Mouse (Mus musculus) layer of hippocampus, postnatal 14 days (tissue): ENCODE data around the gene Inpp5k. TPM values are rescaled to one million over a fixed set of nuclear protein-coding genes. Genes with fewer than 3 reads are reported as not detected.
"Not testable (repeated sequence)": the region's sequence is repeated elsewhere in the genome, so short reads cannot be mapped to it uniquely, and the experiment has no call there.

Experiments used
- DNase-seq, 2 experiments: peaks; one replicate each; pipeline ENCODE4 v3.0.0; 2021 to 2022; ENCODE audit warnings: low spot score in 2 of 2, mixed read lengths in 1 of 2
- total RNA-seq, 2 experiments: library from RNA; stranded (reverse); gene quantifications; 2 replicates each; pipeline ENCODE4 v1.2.3; 2021

The Inpp5k gene
- total RNA-seq, 2 experiments from 2014 or later: 49.7 to 58.8 TPM

DNA sequence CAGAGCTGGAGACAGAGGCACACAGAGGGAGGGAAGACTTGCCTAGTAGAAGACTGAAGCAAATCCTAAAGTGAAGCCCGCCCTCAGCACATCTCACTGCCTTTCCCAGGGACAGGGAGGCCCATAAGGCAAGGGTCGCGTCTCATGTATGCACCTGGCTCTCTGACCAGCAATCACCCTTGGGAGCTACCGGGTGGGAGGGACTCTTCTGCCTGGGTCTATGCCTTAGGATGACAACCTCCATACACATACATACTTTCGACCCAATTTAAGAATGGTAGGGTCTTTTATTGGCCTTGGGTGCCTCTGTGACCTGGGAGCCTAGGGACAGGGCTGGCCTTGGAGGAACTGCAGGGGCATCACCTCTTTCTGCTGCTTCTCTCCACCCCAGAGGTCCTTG is 42.6 kb downstream of the Inpp5k start:
- DNase-seq: no peak

DNA sequence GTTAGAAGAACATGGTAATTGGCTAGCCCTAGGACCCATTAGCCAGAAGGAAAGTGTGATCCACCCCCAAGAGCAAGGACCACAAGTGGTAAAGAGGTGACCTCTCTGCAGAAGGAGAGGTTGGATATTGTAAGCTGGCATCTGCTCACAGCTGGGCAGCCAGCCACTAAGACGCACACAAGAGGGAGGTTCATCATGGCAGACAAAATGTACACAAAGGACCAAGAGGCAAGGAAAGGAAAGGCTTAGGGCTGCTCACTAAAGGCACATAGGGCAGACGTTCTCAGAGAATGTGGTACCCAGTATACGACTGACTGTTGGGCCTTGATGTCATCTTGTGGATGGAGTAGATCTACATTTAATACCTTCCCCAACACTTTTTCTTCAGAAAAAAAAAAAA is 44.1 kb downstream of the Inpp5k start:
- DNase-seq: no peak

GRCm38 (mm10) chr11:75677881-75678746 is 47.3 kb downstream of the Inpp5k start:
- DNase-seq: no peak

- DNase-seq: peak; percentile 95 to 98
Measured at GRCm38 (mm10) chr11:75678747-75679438, 48.1 kb downstream of the Inpp5k start, which contains the start of gene Crk. Gene Crk, plus strand, starts transcription at chr11:75679259.

GRCm38 (mm10) chr11:75679439-75680171 is 48.8 kb downstream of the Inpp5k start:
- peak in 1 of 2 experiments; percentile 65 for DNase-seq

DNA sequence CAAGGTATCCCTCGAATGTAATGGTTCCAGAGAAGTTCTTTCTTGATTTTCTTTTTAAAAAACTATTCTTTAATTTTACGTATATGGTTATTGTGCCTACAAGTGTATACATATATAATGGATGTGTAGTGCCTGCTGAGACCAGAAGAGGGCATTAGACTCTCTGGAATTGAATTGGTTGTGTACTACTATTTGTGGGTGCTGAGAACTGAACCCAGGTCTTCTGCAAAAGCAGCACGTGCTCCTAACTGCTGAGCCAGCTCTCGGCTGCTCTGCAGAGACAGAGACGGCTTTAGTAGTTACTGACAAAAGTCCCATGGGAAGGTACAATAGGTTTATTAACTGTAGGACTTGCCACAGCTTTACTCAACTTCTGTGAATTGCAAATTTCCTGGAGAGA is 53.7 kb downstream of the Inpp5k start:
- DNase-seq: no peak

DNA sequence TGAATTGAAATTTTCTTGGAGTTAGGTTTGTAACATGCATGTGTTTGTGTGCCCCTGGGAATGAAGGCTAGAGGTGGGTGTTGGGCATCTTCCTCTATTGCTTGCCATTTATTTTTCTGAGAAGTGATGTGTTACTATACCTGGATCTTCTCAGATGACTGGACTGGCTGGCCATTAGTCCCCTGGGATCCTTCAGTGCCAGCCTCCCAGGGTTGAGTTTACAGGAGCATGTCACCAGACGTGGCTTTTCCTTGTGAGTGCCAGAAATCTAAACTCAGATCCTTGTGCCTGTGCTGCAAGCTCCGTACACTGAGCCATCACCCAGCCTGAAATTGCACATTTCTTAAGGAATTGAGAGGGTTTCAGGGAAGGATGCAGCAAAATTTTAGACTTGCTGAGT is 54.2 kb downstream of the Inpp5k start:
- DNase-seq: no peak

DNA sequence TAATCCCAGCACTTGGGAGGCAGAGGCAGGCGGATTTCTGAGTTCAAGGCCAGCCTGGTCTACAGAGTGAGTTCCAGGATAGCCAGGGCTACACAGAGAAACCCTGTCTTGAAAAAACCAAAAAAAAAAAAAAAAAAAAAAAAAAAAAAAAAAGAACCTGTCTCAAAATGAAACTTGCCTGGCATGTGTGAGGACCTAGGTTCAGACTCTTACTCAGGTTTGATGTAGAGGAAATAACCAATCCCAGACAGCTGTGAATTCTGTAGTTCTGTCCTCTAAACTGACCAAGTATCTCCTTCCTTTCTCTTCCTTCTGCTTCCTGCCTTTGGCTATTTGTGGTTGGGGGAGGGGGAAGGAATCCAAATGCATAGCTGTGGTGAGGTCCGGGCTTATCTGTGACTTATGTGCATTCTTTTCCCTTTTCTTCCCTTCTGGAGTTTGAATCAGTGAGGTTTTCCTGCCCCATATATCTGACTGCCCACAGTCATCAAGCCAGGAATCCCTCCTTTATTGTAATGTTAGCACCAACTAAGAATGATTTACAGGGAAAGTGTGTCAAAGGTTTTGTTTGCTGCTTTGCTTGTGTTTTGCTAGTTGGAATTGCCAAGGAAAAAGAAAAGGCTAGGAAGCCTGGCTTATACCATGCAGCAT is 56.7 kb downstream of the Inpp5k start:
- no peak for DNase-seq

DNA sequence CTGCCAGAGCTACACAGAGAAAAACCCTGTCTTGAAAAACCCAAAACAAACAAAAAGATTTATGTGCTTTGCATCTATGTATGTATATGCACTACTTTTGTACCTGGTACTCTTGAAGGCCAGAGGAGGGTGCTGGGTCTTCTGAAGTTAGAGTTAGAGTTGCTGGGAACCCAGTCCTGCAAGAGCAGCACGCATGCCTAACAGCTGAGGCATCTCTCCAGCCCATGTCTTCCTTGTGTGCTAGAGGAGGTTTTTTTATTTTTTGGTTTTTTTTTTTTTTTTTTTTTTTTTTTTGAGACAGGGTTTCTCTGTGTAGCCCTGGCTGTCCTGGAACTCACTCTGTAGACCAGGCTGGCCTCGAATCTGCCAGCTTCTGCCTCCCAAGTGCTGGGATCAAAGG is 57.3 kb downstream of the Inpp5k start:
- no peak for DNase-seq

DNA sequence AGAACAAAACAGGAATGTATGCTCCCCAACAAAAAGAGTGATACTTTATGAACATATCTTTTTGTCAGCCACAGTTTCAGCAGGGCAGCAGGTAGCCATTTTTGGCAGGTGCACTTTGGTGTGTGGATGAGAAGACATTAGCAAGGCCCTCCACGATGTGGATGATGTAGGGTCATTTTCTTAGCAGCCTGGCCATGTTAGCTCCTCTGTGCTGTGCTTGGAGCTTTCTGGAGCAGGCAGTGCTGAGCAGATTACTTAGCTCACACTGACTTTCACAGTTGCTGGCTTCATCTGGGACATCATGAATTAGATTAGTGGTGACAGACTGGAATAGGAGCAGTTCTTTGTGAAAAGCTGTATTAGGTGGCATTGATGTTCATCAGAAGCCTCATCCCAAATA is 59.2 kb downstream of the Inpp5k start:
- DNase-seq: no peak

DNA sequence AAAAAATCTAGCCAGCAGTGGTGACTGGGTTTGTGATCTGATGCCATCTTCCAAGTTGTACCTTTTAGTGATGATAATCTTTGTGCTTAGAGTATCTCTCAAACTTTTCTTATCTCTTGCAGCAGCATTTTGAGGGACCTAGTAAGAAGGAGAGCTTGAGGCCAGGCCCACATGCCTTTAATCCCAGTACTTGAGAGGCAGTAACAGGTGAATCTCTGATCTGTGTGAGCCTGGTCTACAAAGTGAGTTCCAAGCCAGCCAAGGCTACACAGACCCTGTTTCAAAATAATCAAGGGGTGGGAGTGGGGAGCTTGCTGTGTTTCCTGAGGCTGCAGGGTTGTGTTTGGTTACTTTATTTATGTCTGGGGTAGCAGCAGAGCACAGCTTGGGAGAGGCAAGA is 60.3 kb downstream of the Inpp5k start:
- DNase-seq: no peak

DNA sequence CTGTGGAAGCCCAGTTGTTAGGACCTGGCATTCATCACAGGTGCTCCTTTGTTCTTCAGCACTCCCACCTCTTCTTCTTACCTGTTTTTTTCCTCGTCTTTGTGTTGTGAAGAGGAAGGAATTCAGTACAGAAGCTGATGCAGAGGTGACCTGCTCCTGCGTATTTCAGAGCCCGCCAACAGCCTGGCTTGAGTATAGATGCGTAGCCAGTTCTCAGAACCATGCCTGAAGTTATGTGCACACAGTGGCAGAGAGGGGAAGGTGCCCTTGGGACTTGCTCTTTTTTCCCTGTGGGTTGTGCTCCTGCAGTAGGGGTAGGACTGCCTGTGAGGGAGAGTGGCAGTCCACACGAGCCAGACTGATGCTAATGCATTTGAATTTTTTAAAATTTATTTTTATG is 62.8 kb downstream of the Inpp5k start:
- no peak for DNase-seq

- DNase-seq: not testable (repeated sequence)
Measured at GRCm38 (mm10) chr11:75697464-75697863, 66.7 kb downstream of the Inpp5k start.

Other genes starting within 250 kb of the Inpp5k start
- gene Serpinf1, start 208.3 kb upstream of the Inpp5k start, total RNA-seq: 10 to 100 TPM; 20.3 to 36.0 TPM
- under 1 TPM; 0.62 to 0.71 TPM for gene Serpinf2, start 191.4 kb upstream of the Inpp5k start, total RNA-seq
- 10 to 100 TPM; 22.5 TPM for gene Wdr81, start 176.3 kb upstream of the Inpp5k start, total RNA-seq
- 1 to 10 TPM in 1 of 2 experiments, under 1 TPM in 1; 0.45 to 1.0 TPM for gene Tlcd2, start 169.3 kb upstream of the Inpp5k start, total RNA-seq
- 100 to 1,000 TPM; 111 to 113 TPM for gene Prpf8, start 144.2 kb upstream of the Inpp5k start, total RNA-seq
- gene Rilp, start 120.9 kb upstream of the Inpp5k start, total RNA-seq: 1 to 10 TPM; 3.7 to 5.0 TPM
- gene Scarf1, start 117.4 kb upstream of the Inpp5k start, total RNA-seq: 1 to 10 TPM; 2.9 to 3.3 TPM
- 10 to 100 TPM; 40.5 to 44.7 TPM for gene Slc43a2, start 99.3 kb upstream of the Inpp5k start, total RNA-seq
- 100 to 1,000 TPM; 312 to 321 TPM for gene Pitpna, start 42.9 kb upstream of the Inpp5k start, total RNA-seq
- gene Myo1c, start 19.5 kb downstream of the Inpp5k start, total RNA-seq: 10 to 100 TPM; 20.1 to 21.1 TPM
- 100 to 1,000 TPM; 127 to 129 TPM for gene Crk, start 48.3 kb downstream of the Inpp5k start, total RNA-seq
- gene Ywhae, start 101.9 kb downstream of the Inpp5k start, total RNA-seq: 1,000 to 10,000 TPM; 1,350 to 1,430 TPM
- 10 to 100 TPM; 84.1 to 86.4 TPM for gene Doc2b, start 165.1 kb downstream of the Inpp5k start, total RNA-seq